Mouse (Mus musculus): ENCODE results near the gene Sec14l3. TPM values are rescaled to one million over a fixed set of nuclear protein-coding genes. Genes with fewer than 3 reads are reported as not detected.

Gene Sec14l3
- polyA plus RNA-seq, 1 experiment = not detected

GRCm38 (mm10) chr11:4043081-4043480 is 21.6 kb upstream of the Sec14l3 start:
- H3K4me3 ChIP-seq (replicated peaks; ENCODE audit: control insufficient read depth, low read depth, low read length) = no peak overlapping the region
- TF ChIP-seq POLR2A (IDR thresholded peaks at IDR 0.05; ENCODE audit: borderline replicate concordance, control insufficient read depth, low read depth, low read length) = no peak
- H3K4me1 ChIP-seq (ENCODE audit: control insufficient read depth, insufficient read depth, low read length) = no peaks in the 10 kb centered on the region
- 85% methylated on average over 7 of the region's 7 CpGs for WGBS
- H3K27ac ChIP-seq (ENCODE audit: control insufficient read depth, insufficient read depth, low read depth, low read length, poor library complexity) = no peak overlapping the region

- Histone ChIP-seq H3K27ac (ENCODE audit: control insufficient read depth, insufficient read depth, low read depth, low read length, poor library complexity) (no peak overlapping the region), H3K4me1 (ENCODE audit: control insufficient read depth, insufficient read depth, low read length) (no peaks in the 10 kb centered on the region), H3K4me3 (replicated peaks; ENCODE audit: control insufficient read depth, low read depth, low read length) (no peak overlapping the region)
- 64% methylated on average over 5 of the region's 5 CpGs for WGBS
- TF ChIP-seq CTCF (IDR thresholded peaks at IDR 0.05; ENCODE audit: control insufficient read depth, insufficient read depth, low read length) = no peak
- TF ChIP-seq POLR2A (IDR thresholded peaks at IDR 0.05; ENCODE audit: borderline replicate concordance, control insufficient read depth, low read depth, low read length) = no peak
Measured at GRCm38 (mm10) chr11:4046526-4046925, 18.1 kb upstream of the Sec14l3 start.

- WGBS = 79% methylated on average over 2 of the region's 2 CpGs
- TF ChIP-seq CTCF (IDR thresholded peaks at IDR 0.05; ENCODE audit: control insufficient read depth, insufficient read depth, low read length) (no peak), POLR2A (IDR thresholded peaks at IDR 0.05; ENCODE audit: borderline replicate concordance, control insufficient read depth, low read depth, low read length) (no peak)
- H3K4me3 ChIP-seq (replicated peaks; ENCODE audit: control insufficient read depth, low read depth, low read length) = no peak overlapping the region
- H3K4me1 ChIP-seq (ENCODE audit: control insufficient read depth, insufficient read depth, low read length) = no peaks in the 10 kb centered on the region
- no peak overlapping the region for H3K27ac ChIP-seq (ENCODE audit: control insufficient read depth, insufficient read depth, low read depth, low read length, poor library complexity)
Measured at GRCm38 (mm10) chr11:4047766-4048165, 16.9 kb upstream of the Sec14l3 start.

- no peak for TF ChIP-seq CTCF (IDR thresholded peaks at IDR 0.05; ENCODE audit: control insufficient read depth, insufficient read depth, low read length)
- TF ChIP-seq POLR2A (IDR thresholded peaks at IDR 0.05; ENCODE audit: borderline replicate concordance, control insufficient read depth, low read depth, low read length) = no peak
- 80% methylated on average over 6 of the region's 6 CpGs for WGBS
- no peaks in the 10 kb centered on the region for H3K4me1 ChIP-seq (ENCODE audit: control insufficient read depth, insufficient read depth, low read length)
- no peak overlapping the region for H3K27ac ChIP-seq (ENCODE audit: control insufficient read depth, insufficient read depth, low read depth, low read length, poor library complexity)
- no peak overlapping the region for H3K4me3 ChIP-seq (replicated peaks; ENCODE audit: control insufficient read depth, low read depth, low read length)
Measured at GRCm38 (mm10) chr11:4048438-4048837, 16.2 kb upstream of the Sec14l3 start.

GRCm38 (mm10) chr11:4053586-4053985 is 11.1 kb upstream of the Sec14l3 start:
- Histone ChIP-seq H3K4me3 (replicated peaks; ENCODE audit: control insufficient read depth, low read depth, low read length) (no peak overlapping the region), H3K4me1 (ENCODE audit: control insufficient read depth, insufficient read depth, low read length) (no peaks in the 10 kb centered on the region), H3K27ac (ENCODE audit: control insufficient read depth, insufficient read depth, low read depth, low read length, poor library complexity) (no peak overlapping the region)
- TF ChIP-seq POLR2A (IDR thresholded peaks at IDR 0.05; ENCODE audit: borderline replicate concordance, control insufficient read depth, low read depth, low read length) (no peak), CTCF (IDR thresholded peaks at IDR 0.05; ENCODE audit: control insufficient read depth, insufficient read depth, low read length) (peak; percentile 93)
- 22% methylated on average over 5 of the region's 5 CpGs for WGBS

GRCm38 (mm10) chr11:4060866-4061575 is 3.6 kb upstream of the Sec14l3 start:
- H3K27ac ChIP-seq (ENCODE audit: control insufficient read depth, insufficient read depth, low read depth, low read length, poor library complexity) = no peak overlapping the region
- no peak for TF ChIP-seq POLR2A (IDR thresholded peaks at IDR 0.05; ENCODE audit: borderline replicate concordance, control insufficient read depth, low read depth, low read length)
- no peak for TF ChIP-seq CTCF (IDR thresholded peaks at IDR 0.05; ENCODE audit: control insufficient read depth, insufficient read depth, low read length)
- no peaks in the 10 kb centered on the region for H3K4me1 ChIP-seq (ENCODE audit: control insufficient read depth, insufficient read depth, low read length)
- H3K4me3 ChIP-seq (replicated peaks; ENCODE audit: control insufficient read depth, low read depth, low read length) = no peak overlapping the region
- 64% methylated on average over 5 of the region's 5 CpGs for WGBS

- TF ChIP-seq POLR2A (IDR thresholded peaks at IDR 0.05; ENCODE audit: borderline replicate concordance, control insufficient read depth, low read depth, low read length) (no peak), CTCF (IDR thresholded peaks at IDR 0.05; ENCODE audit: control insufficient read depth, insufficient read depth, low read length) (no peak)
- Histone ChIP-seq H3K27ac (ENCODE audit: control insufficient read depth, insufficient read depth, low read depth, low read length, poor library complexity) (no peak overlapping the region), H3K4me1 (ENCODE audit: control insufficient read depth, insufficient read depth, low read length) (no peaks in the 10 kb centered on the region), H3K4me3 (replicated peaks; ENCODE audit: control insufficient read depth, low read depth, low read length) (no peak overlapping the region)
- WGBS = 80% methylated on average over 4 of the region's 4 CpGs
Measured at GRCm38 (mm10) chr11:4062523-4062922, 2.1 kb upstream of the Sec14l3 start.

- H3K27ac ChIP-seq (ENCODE audit: control insufficient read depth, insufficient read depth, low read depth, low read length, poor library complexity) = no peak overlapping the region
- no peak overlapping the region for H3K4me3 ChIP-seq (replicated peaks; ENCODE audit: control insufficient read depth, low read depth, low read length)
- WGBS = 55% methylated on average over 6 of the region's 6 CpGs
- no peaks in the 10 kb centered on the region for H3K4me1 ChIP-seq (ENCODE audit: control insufficient read depth, insufficient read depth, low read length)
- TF ChIP-seq CTCF (IDR thresholded peaks at IDR 0.05; ENCODE audit: control insufficient read depth, insufficient read depth, low read length) = no peak
- no peak for TF ChIP-seq POLR2A (IDR thresholded peaks at IDR 0.05; ENCODE audit: borderline replicate concordance, control insufficient read depth, low read depth, low read length)
Measured at GRCm38 (mm10) chr11:4062981-4063380, 1.7 kb upstream of the Sec14l3 start.

- no peak for TF ChIP-seq POLR2A (IDR thresholded peaks at IDR 0.05; ENCODE audit: borderline replicate concordance, control insufficient read depth, low read depth, low read length)
- WGBS = 74% methylated on average over 1 of the region's 1 CpGs
- Histone ChIP-seq H3K4me3 (replicated peaks; ENCODE audit: control insufficient read depth, low read depth, low read length) (no peak overlapping the region), H3K27ac (ENCODE audit: control insufficient read depth, insufficient read depth, low read depth, low read length, poor library complexity) (no peak overlapping the region), H3K4me1 (ENCODE audit: control insufficient read depth, insufficient read depth, low read length) (no peaks in the 10 kb centered on the region)
Measured at GRCm38 (mm10) chr11:4069664-4070063, 5.0 kb downstream of the Sec14l3 start.
